Mouse (Mus musculus) intestine, embryonic 15.5 days (tissue): ENCODE data around the gene Stpg1. TPM values are rescaled to one million over a fixed set of nuclear protein-coding genes. Genes with fewer than 3 reads are reported as not detected.

Source experiments
- polyA plus RNA-seq: library from polyadenylated mRNA; unstranded; fragments of >200 nt; fragmentation: Nextera tagmentation; extraction: Ambion mirVana; gene quantifications from 2 replicates; pipeline ENCODE4 v1.2.1, GENCODE M21; 2015

Gene Stpg1
- polyA plus RNA-seq, 1 experiment from 2014 or later: 0.30 TPM

Other genes starting within 250 kb of the Stpg1 start
- 126 and 135 TPM in 2 replicates for gene Clic4, start 222.0 kb upstream of the Stpg1 start, polyA plus RNA-seq
- 189 and 248 TPM in 2 replicates for gene Srrm1, start 141.5 kb upstream of the Stpg1 start, polyA plus RNA-seq
- gene Ncmap, start 96.6 kb upstream of the Stpg1 start, polyA plus RNA-seq: 7.4 and 7.7 TPM in 2 replicates
- gene Rcan3, start 60.9 kb upstream of the Stpg1 start, polyA plus RNA-seq: 14.9 and 17.9 TPM in 2 replicates
- 6.4 and 6.9 TPM in 2 replicates for gene Nipal3, start 248 bp downstream of the Stpg1 start, polyA plus RNA-seq
- 4.3 and 4.4 TPM in 2 replicates for gene Grhl3, start 78.8 kb downstream of the Stpg1 start, polyA plus RNA-seq
- gene Ifnlr1, start 191.5 kb downstream of the Stpg1 start, polyA plus RNA-seq: 3.6 and 4.2 TPM in 2 replicates
- gene Il22ra1, start 233.4 kb downstream of the Stpg1 start, polyA plus RNA-seq: 4.7 and 6.5 TPM in 2 replicates